In genomic region chr12:78890062-78890461, GRCm38 (mm10) we compare ENCODE assay signal across 10 mouse cellular contexts.
"Had no signal": no experiment of that assay in that cellular context is flagged by ENCODE, and none has a peak within 500 bp of the region (broad histone marks: within the 10 kb centered on the region; RNA-seq: fewer than 3 reads in every experiment).

No protein-coding gene starts in this region.

- H3K4me1 ChIP-seq: limb, embryonic 15.5 days; midbrain, embryonic 12.5 days had no signal

- H3K27ac ChIP-seq: kidney, postnatal 0 days; limb, embryonic 15.5 days; liver, embryonic 14.5 days; midbrain, embryonic 12.5 days; stomach, postnatal 0 days had no signal

- H3K9me3 ChIP-seq: limb, embryonic 15.5 days had no signal

- H3K9ac ChIP-seq: limb, embryonic 15.5 days; liver, embryonic 14.5 days; midbrain, embryonic 12.5 days had no signal

- H3K4me3 ChIP-seq: limb, embryonic 15.5 days; midbrain, embryonic 12.5 days had no signal

- H3K27me3 ChIP-seq: limb, embryonic 15.5 days; midbrain, embryonic 12.5 days had no signal

- DNase-seq: lung, adult 18-20 months; right cerebral cortex, postnatal 14 days; thymus, postnatal 4 days had no signal

- ATAC-seq: inflammation-experienced regulatory T-cells, adult 6 months; midbrain, embryonic 16.5 days had no signal

- H3K4me2 ChIP-seq: limb, embryonic 15.5 days; midbrain, embryonic 12.5 days had no signal
